Mouse (Mus musculus) MEL (cell line): Measurements from ENCODE around the gene Asxl2. TPM values are rescaled to one million over a fixed set of nuclear protein-coding genes. Genes with fewer than 3 reads are reported as not detected.

ENCODE experiments used
- DNase-seq: peaks from one replicate; pipeline ENCODE4 v3.0.0; 2011; ENCODE audit warnings: low read depth, low spot score
- H3K27ac ChIP-seq: 2 replicates; pipeline ENCODE4 v1.5.1; 2012; ENCODE audit warnings: low read depth, mild to moderate bottlenecking, control low read depth, low read length, moderate library complexity; ENCODE audit not compliant: control insufficient read depth
- H3K27me3 ChIP-seq, 2 experiments: fragments of 150-350 bp in 1 of 2; sonication (generic) in 1 of 2; 2 replicates each; pipeline ENCODE4 v1.6.1; 2012; ENCODE audit warnings: low read length in 2 of 2, mild to moderate bottlenecking in 2 of 2, improper control_type of control experiment in 1 of 2, moderate library complexity in 1 of 2; ENCODE audit not compliant: insufficient read depth in 2 of 2, control insufficient read depth in 1 of 2
- H3K36me3 ChIP-seq, 2 experiments: 2 replicates each; pipeline ENCODE4 v1.6.1; 2012 to 2014; ENCODE audit warnings: low read length in 2 of 2, improper control_type of control experiment in 1 of 2, inconsistent platforms in 1 of 2, mild to moderate bottlenecking in 1 of 2; ENCODE audit not compliant: insufficient read depth in 2 of 2, control insufficient read depth in 1 of 2
- H3K4me1 ChIP-seq, 2 experiments: fragments of 150-350 bp in 1 of 2; sonication (generic) in 1 of 2; 2 replicates each; pipeline ENCODE4 v1.6.1; 2012; ENCODE audit warnings: low read length in 2 of 2, improper control_type of control experiment in 1 of 2, mild to moderate bottlenecking in 1 of 2; ENCODE audit not compliant: insufficient read depth in 2 of 2, control insufficient read depth in 1 of 2
- H3K4me3 ChIP-seq, 2 experiments: fragments of 150-350 bp in 1 of 2; sonication (generic) in 1 of 2; 2 replicates each; pipeline ENCODE4 v1.5.1; 2012; ENCODE audit warnings: low read depth in 2 of 2, low read length in 2 of 2, mild to moderate bottlenecking in 2 of 2, moderate library complexity in 2 of 2, control low read depth in 1 of 2, improper control_type of control experiment in 1 of 2; ENCODE audit not compliant: control insufficient read depth in 1 of 2, insufficient read depth in 1 of 2
- H3K79me2 ChIP-seq: 2 replicates; pipeline ENCODE4 v1.6.1; 2012; ENCODE audit warnings: mild to moderate bottlenecking, low read length, moderate library complexity; ENCODE audit not compliant: control insufficient read depth, poor library complexity, insufficient read depth
- H3K9ac ChIP-seq: 2 replicates; pipeline ENCODE4 v1.6.1; 2012; ENCODE audit warnings: low read depth, mild to moderate bottlenecking, control low read depth, low read length, moderate library complexity; ENCODE audit not compliant: control insufficient read depth, poor library complexity, severe bottlenecking
- H3K9me3 ChIP-seq: fragments of 150-350 bp; sonication (generic); replicated peaks from 2 replicates; pipeline ENCODE4 v1.6.1; 2012; ENCODE audit warnings: mild to moderate bottlenecking, low read length, improper control_type of control experiment, moderate library complexity; ENCODE audit not compliant: insufficient read depth
- CHD2 ChIP-seq: IDR thresholded peaks from 2 replicates; pipeline ENCODE4 v1.6.1; 2011; ENCODE audit warnings: low read length, improper control_type of control experiment
- CTCF ChIP-seq, 3 experiments: IDR thresholded peaks in 2 of 3; conservative IDR thresholded peaks in 1 of 3; 2 replicates each; pipeline ENCODE4 v1.5.1; 2011 to 2012; ENCODE audit warnings: low read length in 3 of 3, low read depth in 2 of 3, mild to moderate bottlenecking in 2 of 3, improper control_type of control experiment in 1 of 3, inconsistent platforms in 1 of 3, mixed read lengths in 1 of 3, moderate library complexity in 1 of 3; ENCODE audit not compliant: control insufficient read depth in 1 of 3, insufficient read depth in 1 of 3, poor library complexity in 1 of 3, severe bottlenecking in 1 of 3
- E2F4 ChIP-seq: IDR thresholded peaks from 2 replicates; pipeline ENCODE4 v1.6.1; 2011; ENCODE audit warnings: low read depth, low read length, improper control_type of control experiment, borderline replicate concordance
- EP300 ChIP-seq, 2 experiments: IDR thresholded peaks; 2 replicates each; pipeline ENCODE4 v1.6.1; 2011; ENCODE audit warnings: improper control_type of control experiment in 2 of 2, low read length in 2 of 2, low read depth in 1 of 2, mild to moderate bottlenecking in 1 of 2
- ETS1 ChIP-seq: IDR thresholded peaks from 2 replicates; pipeline ENCODE4 v1.6.1; 2012; ENCODE audit warnings: low read depth, mild to moderate bottlenecking, inconsistent platforms, low read length, improper control_type of control experiment, moderate library complexity
- JUND ChIP-seq: IDR thresholded peaks from 2 replicates; pipeline ENCODE4 v1.6.1; 2011; ENCODE audit warnings: low read depth, mild to moderate bottlenecking, improper control_type of control experiment, low read length
- KAT2A ChIP-seq: conservative IDR thresholded peaks from 2 replicates; pipeline ENCODE4 v1.6.1; 2012; ENCODE audit warnings: low read depth, low read length, improper control_type of control experiment, inconsistent platforms
- MAX ChIP-seq: IDR thresholded peaks from 2 replicates; pipeline ENCODE4 v1.6.1; 2011; ENCODE audit warnings: low read length, improper control_type of control experiment
- MEF2A ChIP-seq: IDR thresholded peaks from 2 replicates; pipeline ENCODE4 v1.6.1; 2014; ENCODE audit warnings: low read depth, mild to moderate bottlenecking, inconsistent platforms, low read length, improper control_type of control experiment; ENCODE audit not compliant: poor library complexity, insufficient replicate concordance, severe bottlenecking; ENCODE audit errors: extremely low read depth
- MXI1 ChIP-seq: IDR thresholded peaks from 2 replicates; pipeline ENCODE4 v1.6.1; 2011; ENCODE audit warnings: mild to moderate bottlenecking, low read depth, low read length, improper control_type of control experiment
- MYB ChIP-seq: IDR thresholded peaks from 2 replicates; pipeline ENCODE4 v1.6.1; 2011; ENCODE audit warnings: mild to moderate bottlenecking, low read depth, low read length, improper control_type of control experiment
- MYC ChIP-seq: IDR thresholded peaks from 2 replicates; pipeline ENCODE4 v1.6.1; 2011; ENCODE audit warnings: low read depth, mild to moderate bottlenecking, low read length, improper control_type of control experiment, moderate library complexity
- NELFE ChIP-seq: IDR thresholded peaks from 2 replicates; pipeline ENCODE4 v1.6.1; 2011; ENCODE audit warnings: low read depth, low read length, improper control_type of control experiment
- POLR2AphosphoS2 ChIP-seq: IDR thresholded peaks from 2 replicates; pipeline ENCODE4 v1.6.1; 2011; ENCODE audit warnings: low read length, improper control_type of control experiment
- RAD21 ChIP-seq: IDR thresholded peaks from 2 replicates; pipeline ENCODE4 v1.6.1; 2011; ENCODE audit warnings: mild to moderate bottlenecking, low read depth, low read length, improper control_type of control experiment
- SIN3A ChIP-seq: IDR thresholded peaks from 2 replicates; pipeline ENCODE4 v1.6.1; 2012; ENCODE audit warnings: low read length, improper control_type of control experiment, inconsistent platforms
- TBP ChIP-seq: IDR thresholded peaks from 2 replicates; pipeline ENCODE4 v1.8.0; 2011; ENCODE audit warnings: low read depth, low read length, improper control_type of control experiment
- UBTF ChIP-seq: IDR thresholded peaks from 2 replicates; pipeline ENCODE4 v1.6.1; 2012; ENCODE audit warnings: low read depth, mild to moderate bottlenecking, inconsistent platforms, low read length, improper control_type of control experiment, moderate library complexity, borderline replicate concordance; ENCODE audit not compliant: insufficient read depth
- ZC3H11A ChIP-seq: IDR thresholded peaks from 2 replicates; pipeline ENCODE4 v1.6.1; 2012; ENCODE audit warnings: low read depth, mild to moderate bottlenecking, inconsistent platforms, low read length, improper control_type of control experiment
- ZKSCAN1 ChIP-seq: IDR thresholded peaks from 2 replicates; pipeline ENCODE4 v1.6.1; 2012; ENCODE audit warnings: low read depth, mild to moderate bottlenecking, inconsistent platforms, low read length, improper control_type of control experiment, moderate library complexity
- ZMIZ1 ChIP-seq: IDR thresholded peaks from 2 replicates; pipeline ENCODE4 v1.6.1; 2012; ENCODE audit warnings: low read depth, mild to moderate bottlenecking, inconsistent platforms, low read length, improper control_type of control experiment, moderate library complexity
- ZNF384 ChIP-seq: IDR thresholded peaks from 2 replicates; pipeline ENCODE4 v1.6.1; 2012; ENCODE audit warnings: low read depth, mild to moderate bottlenecking, inconsistent platforms, low read length, improper control_type of control experiment
- polyA plus RNA-seq, 2 experiments: library from polyadenylated mRNA; stranded (reverse) in 1 of 2; unstranded in 1 of 2; fragments of >175 nt in 1 of 2; fragments of >200 nt in 1 of 2; gene quantifications; 2 replicates each; pipeline versions ENCODE4 v1.2.1 to v1.2.4; 2012; ENCODE audit warnings: low replicate concordance in 2 of 2, low read depth in 1 of 2; ENCODE audit not compliant: insufficient read length in 2 of 2, insufficient read depth in 1 of 2, missing spikeins in 1 of 2
- total RNA-seq: library from RNA; depleted of rRNA; stranded (reverse); fragments of 300-350 nt; gene quantifications from 2 replicates; pipeline ENCODE4 v1.2.3, GENCODE M21; 2012

The Asxl2 gene
- total and polyA plus RNA-seq, 3 experiments: 18.8 to 62.0 (median 26.2) TPM

DNA sequence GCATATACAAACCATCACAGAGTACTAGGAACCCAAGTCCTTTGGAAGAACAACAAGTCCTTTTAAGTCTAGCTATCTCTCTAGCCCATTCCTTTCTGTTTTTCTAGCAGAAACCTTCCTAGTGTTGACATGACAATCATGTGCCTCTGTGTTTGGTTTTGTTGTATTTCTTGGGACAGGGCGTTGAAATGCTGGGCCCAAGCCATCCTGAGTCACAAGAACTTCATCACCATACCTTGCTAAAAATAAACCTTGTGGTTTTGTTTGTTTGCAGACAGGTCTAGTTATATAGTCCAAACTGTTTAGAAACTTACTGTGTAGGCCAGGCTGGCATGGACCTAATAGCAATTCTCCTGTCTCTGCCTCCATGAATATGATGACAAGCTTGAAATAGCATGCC, 3.9 kb upstream of the Asxl2 start:
- Histone ChIP-seq H3K9me3 (no peaks in the 10 kb centered on the region), H3K36me3 (peaks cover 0 to 17% of the 10 kb centered on the region in 2 experiments; a peak in 3 of 4 replicates), H3K9ac (no peak overlapping the region), H3K27me3 (no peaks in the 10 kb centered on the region), H3K4me3 (no peak overlapping the region), H3K4me1 (peaks cover 2 to 13% of the 10 kb centered on the region in 2 experiments; a peak in 2 of 4 replicates), H3K27ac (no peak overlapping the region), H3K79me2 (peaks cover 29% of the 10 kb centered on the region)
- no peak for DNase-seq
- no peak for TF ChIP-seq TBP
- TF ChIP-seq MAX: no peak
- TF ChIP-seq ETS1: no peak
- TF ChIP-seq JUND: no peak
- TF ChIP-seq MXI1: no peak
- no peak for TF ChIP-seq MYB

GRCm38 (mm10) chr12:3424179-3424578, 2.5 kb upstream of the Asxl2 start:
- no peaks in the 10 kb centered on the region for H3K9me3 ChIP-seq
- H3K27me3 ChIP-seq: no peaks in the 10 kb centered on the region
- H3K79me2 ChIP-seq: peaks cover 39% of the 10 kb centered on the region
- peaks cover 2 to 15% of the 10 kb centered on the region in 2 experiments; a peak in 2 of 4 replicates for H3K4me1 ChIP-seq
- H3K9ac ChIP-seq: peak overlapping the region; percentile 79; the same call in 1 of the 2 replicates
- peak; percentile 36 for DNase-seq
- no peak overlapping the region for H3K4me3 ChIP-seq
- H3K36me3 ChIP-seq: peaks cover 0 to 21% of the 10 kb centered on the region in 2 experiments; a peak in 2 of 4 replicates
- 0 out of 2 replicates have a peak overlapping the region, but pooled peaks have one; percentile 16 for H3K27ac ChIP-seq
- TF ChIP-seq ZKSCAN1 (no peak), ZC3H11A (no peak), ETS1 (no peak), TBP (no peak), MEF2A (no peak), MYC (no peak), MAX (no peak), ZMIZ1 (no peak), POLR2AphosphoS2 (no peak), CTCF (IDR thresholded peaks at IDR 0.05 in 2 of 3, conservative IDR thresholded peaks at IDR 0.05 in 1 of 3; ENCODE audit: control insufficient read depth in 1 of 3, insufficient read depth in 1 of 3, low read depth in 2 of 3, low read length in 3 of 3, poor library complexity in 1 of 3, severe bottlenecking in 1 of 3) (no peak), EP300 (IDR thresholded peaks at IDR 0.05; ENCODE audit: low read depth in 1 of 2, low read length in 2 of 2) (no peak), NELFE (no peak), MXI1 (no peak), RAD21 (no peak), KAT2A (no peak), ZNF384 (no peak), UBTF (no peak), CHD2 (no peak), SIN3A (no peak), E2F4 (no peak)
